Mouse (Mus musculus) ovary, postnatal 14 days (tissue): ENCODE results near the gene Myb.

ENCODE experiments used
- DNase-seq: peaks from one replicate; pipeline ENCODE4 v3.0.0; 2022; ENCODE audit warnings: low spot score

Myb gene

DNA sequence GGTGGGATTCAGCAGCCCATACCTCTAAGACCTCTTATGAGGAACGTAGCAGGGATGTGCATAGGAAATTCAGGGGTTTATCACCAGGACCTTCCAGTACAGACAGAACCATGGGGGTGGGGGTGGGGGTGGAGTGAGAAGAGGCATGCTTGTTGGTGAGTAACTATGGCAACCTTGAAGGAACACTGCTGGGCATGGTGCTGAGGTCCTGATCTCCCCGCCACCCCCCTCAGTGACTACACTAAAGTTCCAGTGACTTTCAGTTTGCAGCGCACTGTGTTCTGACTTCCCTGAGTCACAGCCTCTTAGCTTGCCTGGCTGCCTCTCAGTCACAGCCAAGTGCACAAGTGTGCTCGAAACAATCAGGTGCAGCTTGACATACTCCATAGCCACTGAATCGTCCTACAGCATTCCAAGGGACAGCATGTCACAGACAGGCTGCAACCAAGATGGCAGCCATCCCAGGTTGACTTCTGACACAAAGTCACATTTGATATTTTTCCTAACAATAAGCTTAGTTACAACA is 32.6 kb downstream of the Myb start:
- no peak for DNase-seq

- no peak for DNase-seq
Observed at GRCm38 (mm10) chr10:21118341-21118740, 42.4 kb downstream of the Myb start.

- DNase-seq: no peak
Observed at GRCm38 (mm10) chr10:21114459-21114858, 46.3 kb downstream of the Myb start.

- DNase-seq: no peak
Observed at GRCm38 (mm10) chr10:21112689-21113088, 48.1 kb downstream of the Myb start.

GRCm38 (mm10) chr10:21109337-21110056 is 51.3 kb downstream of the Myb start:
- no peak for DNase-seq

- DNase-seq: no peak
Observed at GRCm38 (mm10) chr10:21108796-21109195, 52.0 kb downstream of the Myb start.

DNA sequence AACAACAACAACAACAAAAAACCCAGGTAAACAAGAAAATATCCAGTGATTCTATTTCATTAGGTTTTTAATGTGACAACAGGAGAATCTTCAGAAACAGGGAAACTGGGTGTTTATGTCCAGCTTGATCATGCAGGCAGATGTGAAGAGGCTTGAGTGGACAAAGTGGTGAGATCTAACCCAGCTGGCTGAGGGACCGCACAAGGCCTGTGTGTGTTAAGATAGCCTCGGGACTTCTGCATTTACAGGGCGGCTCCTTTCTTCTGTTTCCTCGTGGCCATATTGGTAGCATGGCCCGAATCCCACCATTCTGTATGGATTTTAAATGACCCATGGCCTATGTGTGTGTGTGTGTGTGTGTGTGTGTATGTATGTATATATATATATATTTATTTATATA is 52.6 kb downstream of the Myb start:
- no peak for DNase-seq

DNA sequence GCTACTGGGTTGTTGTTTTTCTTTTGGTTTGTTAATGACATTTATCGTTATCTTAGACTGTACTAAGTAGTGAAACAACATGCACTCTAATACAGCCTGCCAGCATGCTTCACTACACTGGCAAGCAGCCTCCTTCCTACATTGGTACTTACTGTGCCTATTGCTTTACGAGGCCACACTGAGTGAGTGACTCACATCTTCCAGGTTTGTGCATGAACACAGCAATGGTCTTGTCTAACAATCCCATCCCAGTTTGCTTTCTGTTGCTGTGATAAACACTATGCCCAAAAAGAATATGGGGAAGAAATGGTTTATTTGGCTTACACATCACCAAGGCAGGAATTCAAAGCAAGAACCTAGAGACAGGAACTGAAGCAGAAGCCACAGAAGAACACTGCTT is 55.6 kb downstream of the Myb start:
- no peak for DNase-seq

DNA sequence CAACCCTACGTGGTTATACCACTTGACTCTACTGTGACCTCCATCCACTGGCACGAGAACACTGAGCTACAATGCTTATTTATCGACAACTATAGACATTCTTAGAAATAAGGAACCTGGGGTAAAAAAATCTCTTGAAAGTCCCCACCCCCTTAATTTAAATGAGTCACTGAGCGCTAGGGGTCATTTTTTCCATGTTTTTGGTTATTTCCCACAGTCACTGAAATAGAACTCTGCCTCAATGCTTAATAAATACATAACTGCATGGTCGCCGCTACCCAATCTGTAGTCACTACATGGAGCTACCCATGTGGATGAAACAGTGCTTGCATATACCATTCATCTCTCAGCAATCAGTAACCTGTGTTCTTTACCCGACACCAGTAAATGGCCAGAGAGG is 58.1 kb downstream of the Myb start:
- no peak for DNase-seq

GRCm38 (mm10) chr10:21101948-21102347 is 58.8 kb downstream of the Myb start:
- no peak for DNase-seq

GRCm38 (mm10) chr10:21100646-21101249 is 60.0 kb downstream of the Myb start:
- DNase-seq: no peak

- no peak for DNase-seq
Observed at GRCm38 (mm10) chr10:21099515-21099914, 61.3 kb downstream of the Myb start.

GRCm38 (mm10) chr10:21095541-21095940 is 65.2 kb downstream of the Myb start:
- no peak for DNase-seq

DNA sequence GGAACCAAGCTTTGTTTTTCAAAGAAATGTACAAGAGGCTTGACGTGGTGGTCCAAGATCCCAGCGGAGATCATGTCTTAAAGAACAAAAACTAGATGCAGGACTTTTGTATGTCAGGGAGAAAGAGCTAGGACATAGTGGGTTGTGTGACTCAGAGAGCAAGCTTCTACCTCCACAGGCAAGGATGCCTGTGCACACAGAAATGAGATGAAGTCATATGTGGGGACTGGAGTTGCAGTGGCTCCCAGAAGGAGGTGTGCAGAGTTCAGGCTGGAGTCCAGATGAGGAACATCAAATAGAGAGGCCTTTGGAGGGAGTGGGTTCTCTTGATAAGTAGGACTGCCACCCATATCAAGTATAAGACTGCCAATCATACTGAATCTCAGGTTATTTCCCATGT is 65.9 kb downstream of the Myb start:
- no peak for DNase-seq

GRCm38 (mm10) chr10:21093301-21093700 is 67.5 kb downstream of the Myb start:
- no peak for DNase-seq

DNA sequence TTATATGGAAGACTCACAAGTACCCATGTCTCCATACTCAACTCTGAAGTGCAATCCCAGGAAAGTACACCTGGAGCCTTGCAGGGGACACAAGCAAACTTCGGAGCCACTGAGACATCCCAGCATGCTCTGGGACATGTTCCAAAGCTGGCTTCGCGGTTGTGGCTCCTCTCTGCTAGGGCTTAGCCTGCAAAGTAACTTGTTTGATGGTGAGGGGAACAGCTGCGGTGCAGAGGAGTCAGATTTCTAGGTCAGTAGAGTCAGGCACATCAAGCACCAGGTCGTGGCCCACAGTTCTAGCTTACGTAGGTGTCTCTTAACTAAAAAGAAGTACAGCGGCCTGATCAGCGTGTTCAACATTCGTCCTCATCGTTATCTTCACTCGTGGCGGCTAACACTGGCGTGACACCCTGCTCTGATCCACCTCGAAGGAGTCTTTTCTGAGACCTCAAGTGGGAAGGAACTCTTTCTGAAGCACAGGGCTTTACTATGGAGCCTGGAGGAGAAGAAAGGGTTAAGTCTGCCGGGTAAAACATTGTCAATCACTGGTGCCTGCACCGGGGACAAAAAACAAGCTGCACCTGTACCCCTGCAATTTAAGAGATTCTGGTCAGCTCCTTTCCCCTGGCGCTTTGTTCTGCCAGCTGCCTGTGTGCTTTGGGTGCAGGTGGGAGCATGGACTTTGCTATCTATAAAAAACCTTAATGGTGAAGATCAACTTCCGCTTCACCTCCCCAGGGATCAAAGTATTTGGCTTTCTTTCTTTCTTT is 68.1 kb downstream of the Myb start:
- DNase-seq: no peak

DNA sequence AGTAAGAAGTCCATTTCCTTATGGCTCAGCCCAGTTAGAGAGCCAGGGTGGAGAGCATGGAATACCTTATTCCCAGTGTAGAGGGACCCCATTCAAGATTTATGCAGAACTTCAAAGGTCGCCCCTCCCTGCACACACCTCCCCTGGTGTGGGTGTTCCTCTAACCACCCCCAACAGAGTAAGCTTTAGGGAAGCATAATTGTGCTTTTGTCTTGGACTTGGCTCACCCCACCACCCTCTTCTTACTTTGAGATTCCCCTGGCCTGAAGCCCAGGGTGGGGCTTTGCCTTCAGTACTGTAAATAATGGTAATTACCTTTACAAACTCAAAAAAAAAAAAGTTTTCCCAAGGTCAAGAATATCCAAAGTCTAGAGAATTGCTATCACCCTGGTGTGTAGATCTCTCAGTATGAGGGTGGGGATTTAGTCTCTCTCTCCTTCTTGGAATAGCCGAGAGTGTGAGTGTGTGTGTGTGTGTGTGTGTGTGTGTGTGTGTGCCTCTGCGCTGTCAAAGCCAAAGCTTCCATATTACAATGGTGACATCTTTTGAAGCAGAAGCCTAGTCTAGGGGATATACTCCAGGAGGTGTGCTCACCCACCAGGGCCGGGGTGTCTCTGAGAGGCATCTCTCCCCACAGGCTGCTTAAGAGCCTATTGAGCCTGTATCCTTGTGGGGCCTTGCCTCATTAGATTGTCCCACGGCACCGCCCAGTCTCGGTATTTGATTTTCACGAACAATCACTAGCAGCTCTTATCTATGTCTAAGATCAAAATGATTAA is 69.7 kb downstream of the Myb start:
- peak; percentile 2 for DNase-seq

GRCm38 (mm10) chr10:21089541-21089940 is 71.2 kb downstream of the Myb start:
- no peak for DNase-seq

DNA sequence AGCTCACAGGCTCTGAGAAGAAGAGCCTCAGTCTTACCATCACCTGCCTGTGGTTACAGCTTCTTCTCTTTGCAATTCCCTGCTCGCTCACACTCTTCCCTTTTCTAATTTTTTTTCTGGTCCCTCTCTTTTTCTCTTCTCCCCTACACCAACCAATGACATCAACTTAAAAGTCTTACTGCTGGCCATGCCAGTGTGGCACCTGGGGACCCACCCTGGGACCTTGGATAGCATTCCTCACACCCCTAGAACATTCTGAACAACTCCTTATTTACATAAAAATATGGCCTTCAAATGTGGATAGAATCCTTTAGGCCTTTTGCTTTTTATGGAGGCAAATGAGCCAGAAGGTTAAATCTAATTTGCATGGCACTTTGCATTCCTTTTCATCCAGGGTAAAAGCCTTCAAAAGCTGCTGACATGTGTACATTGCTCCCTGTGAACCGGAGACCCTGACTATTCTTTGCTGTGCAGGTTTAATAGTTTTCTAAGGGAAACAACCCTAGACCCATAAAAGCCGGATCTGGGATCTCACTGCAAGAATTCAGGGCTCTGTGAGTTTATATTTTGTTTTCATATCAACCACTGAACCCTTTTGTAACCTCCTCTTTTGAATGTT is 73.1 kb downstream of the Myb start:
- no peak for DNase-seq

DNA sequence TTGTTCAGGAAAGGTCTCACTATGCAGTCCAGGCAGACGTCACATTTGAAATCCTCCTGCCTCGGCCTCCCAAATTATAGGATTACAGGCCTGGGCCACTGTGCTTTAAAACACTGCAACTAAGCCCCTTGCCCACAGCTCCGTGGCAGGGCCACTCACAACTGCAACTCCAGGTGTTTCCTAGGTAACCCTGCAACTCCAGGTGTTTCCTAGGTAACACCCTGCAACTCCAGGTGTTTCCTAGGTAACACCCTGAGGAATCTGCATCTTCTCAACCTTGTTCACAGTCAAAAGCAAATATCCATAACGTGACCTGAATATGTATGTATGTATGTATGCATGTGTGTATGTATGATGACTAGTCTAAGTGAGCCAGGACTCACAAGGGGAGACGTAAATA is 75.7 kb downstream of the Myb start:
- DNase-seq: no peak

DNA sequence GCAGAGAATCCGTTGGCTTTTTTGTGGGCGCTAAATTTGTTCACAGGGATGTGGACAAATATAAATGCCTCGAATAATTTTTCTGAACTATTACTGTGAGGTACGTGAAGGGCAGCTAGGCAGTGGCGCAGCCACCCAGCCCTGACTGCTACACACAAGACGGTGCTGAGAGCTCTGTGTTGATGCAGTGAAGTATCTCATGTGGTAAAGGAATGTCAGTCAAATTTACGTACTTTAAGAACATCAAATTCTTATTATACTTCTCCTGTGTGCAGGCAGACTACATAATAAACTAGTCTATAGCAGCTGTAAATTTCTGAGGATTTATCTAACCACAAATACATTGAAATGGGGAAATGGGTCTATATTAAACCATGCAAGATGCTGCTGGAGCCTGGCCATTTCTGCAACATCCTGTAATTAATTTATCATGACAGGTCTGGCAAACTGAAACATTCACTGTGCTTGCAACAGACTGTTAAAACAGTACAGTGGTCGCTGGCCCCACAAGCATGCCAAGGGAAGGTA is 77.3 kb downstream of the Myb start:
- DNase-seq: no peak

DNA sequence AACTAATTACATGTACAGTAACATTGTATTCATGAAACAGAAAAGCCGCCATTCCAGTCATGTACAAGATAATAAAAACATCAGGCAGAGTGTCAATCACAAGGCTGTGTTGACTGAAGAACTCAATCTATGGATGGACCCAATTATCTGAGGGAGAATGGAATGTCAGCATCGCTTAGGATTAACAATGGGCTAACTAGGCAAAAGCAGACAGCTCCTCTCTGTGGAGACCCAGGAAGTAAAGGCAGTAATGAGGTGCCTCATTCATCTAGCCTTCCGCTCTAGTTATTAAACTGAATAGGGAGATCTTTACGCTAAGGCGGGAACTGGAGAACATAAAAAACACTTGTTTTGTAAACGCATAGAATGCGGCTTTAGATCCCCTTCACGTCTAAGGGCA is 78.3 kb downstream of the Myb start:
- no peak for DNase-seq
